Mouse (Mus musculus): ENCODE measurements around the gene Vat1.

DNA sequence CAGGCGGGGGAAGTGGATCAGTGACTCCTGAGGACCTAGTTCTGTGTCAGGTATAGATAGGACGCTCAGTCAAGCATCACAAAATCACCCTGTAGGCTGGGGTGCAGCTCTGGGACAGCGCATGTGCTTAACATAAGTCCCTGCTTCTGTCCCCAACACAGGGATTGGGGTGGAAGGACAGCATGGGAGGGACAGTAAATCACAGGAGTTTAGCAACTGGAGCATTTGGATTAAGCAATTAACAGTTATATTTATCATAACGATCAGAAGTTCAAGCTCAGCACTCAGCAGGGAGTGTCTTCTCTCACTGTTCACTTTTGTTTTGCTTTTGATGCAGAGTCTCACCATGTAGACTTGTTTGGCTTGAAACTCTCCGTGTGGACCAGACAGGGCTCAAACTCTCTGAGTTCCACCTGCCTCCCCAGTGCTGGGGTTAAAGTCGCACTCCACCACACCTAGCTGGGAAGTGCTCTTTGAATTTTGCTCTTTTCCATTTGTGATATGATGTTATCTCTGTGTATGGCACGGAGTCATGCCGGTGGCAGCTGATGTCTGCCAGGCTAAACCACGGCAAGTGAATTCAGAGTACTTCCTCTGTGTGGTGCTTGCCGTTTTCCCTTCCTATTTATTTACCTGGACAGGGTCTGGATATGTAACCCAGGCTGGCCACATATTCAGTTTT, 13.8 kb downstream of the Vat1 start:
- TF ChIP-seq CTCF (conservative IDR thresholded peaks at IDR 0.05; ENCODE audit: insufficient read depth, insufficient read length, low read depth, low read length) (no peak), POLR2A (IDR thresholded peaks at IDR 0.05; ENCODE audit: low read depth, low read length) (no peak)
